Comparison of ENCODE assay signal across 24 mouse cellular contexts in the genomic region with DNA sequence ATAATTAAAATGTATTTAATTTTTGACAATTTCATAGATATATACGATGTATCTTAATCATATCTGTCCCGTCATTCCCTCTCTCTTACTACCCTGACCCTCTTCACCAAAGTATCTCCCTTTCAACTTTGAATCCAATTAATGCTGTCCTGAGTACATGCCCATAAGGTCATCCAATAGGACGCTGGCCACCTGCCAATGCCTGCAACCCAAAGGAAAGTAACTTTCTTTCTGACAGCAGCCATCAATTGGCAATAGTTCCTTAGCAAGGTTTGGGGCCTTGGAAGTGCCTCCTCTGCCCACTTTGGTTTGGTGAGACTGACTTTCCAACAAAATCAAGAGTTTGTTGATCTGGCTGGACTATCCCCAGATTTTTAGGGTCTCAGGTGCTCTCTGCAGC. TPM values are rescaled to one million over a fixed set of nuclear protein-coding genes. Genes with fewer than 3 reads are reported as not detected.
DNase-seq lines count a peak whose midpoint lies in the region; ATAC-seq and TF ChIP-seq lines count a peak whose summit lies in the region.
"Had no signal": no experiment of that assay in that cellular context is flagged by ENCODE, and none has a peak within 500 bp of the region (broad histone marks: within the 10 kb centered on the region; RNA-seq: fewer than 3 reads in every experiment).

No protein-coding gene starts in this region.

- no peak overlapping the region for H3K4me3 ChIP-seq in heart, adult 2 months
- no peak overlapping the region for H3K4me3 ChIP-seq in heart, embryonic 12.5 days
- no peak overlapping the region for H3K4me3 ChIP-seq in kidney, embryonic 15.5 days (replicated peaks)
- H3K4me3 ChIP-seq in brown adipose tissue, adult 24 weeks (ENCODE audit: insufficient read depth, low read depth, low read length) = no peak overlapping the region
- H3K4me3 ChIP-seq: forebrain, embryonic 10.5 days; limb, embryonic 12.5 days; lung, embryonic 15.5 days; megakaryocyte, embryonic 14.5 days; midbrain, embryonic 13.5 days had no signal

- H3K79me2 ChIP-seq in heart, adult 2 months (replicated peaks; ENCODE audit: control insufficient read depth, insufficient read depth, low read length) = no peaks in the 10 kb centered on the region

- no peak for TF ChIP-seq EP300 in heart, adult 2 months (IDR thresholded peaks at IDR 0.05; ENCODE audit: insufficient read depth, low read depth, low read length)

- peaks cover 4% of the 10 kb centered on the region; the same call in 1 of the 2 replicates for H3K4me1 ChIP-seq in heart, adult 2 months (ENCODE audit: control insufficient read depth, insufficient read depth, low read length)
- H3K4me1 ChIP-seq in heart, embryonic 12.5 days (replicated peaks) = 0 out of 2 replicates have a peak, but pooled peaks cover 4% of the 10 kb centered on the region
- H3K4me1 ChIP-seq in kidney, embryonic 15.5 days = no peaks in the 10 kb centered on the region
- H3K4me1 ChIP-seq in brown adipose tissue, adult 24 weeks (ENCODE audit: control insufficient read depth, insufficient read depth, insufficient read length, low read length) = peaks cover 4% of the 10 kb centered on the region
- H3K4me1 ChIP-seq: forebrain, embryonic 10.5 days; limb, embryonic 12.5 days; lung, embryonic 15.5 days; midbrain, embryonic 13.5 days had no signal

- no peak overlapping the region for H3K9ac ChIP-seq in heart, adult 2 months (ENCODE audit: low read depth, low read length)
- no peak overlapping the region for H3K9ac ChIP-seq in heart, embryonic 12.5 days
- H3K9ac ChIP-seq in kidney, embryonic 15.5 days = no peak overlapping the region
- H3K9ac ChIP-seq: hindbrain, embryonic 14.5 days; limb, embryonic 12.5 days; liver, embryonic 14.5 days; lung, embryonic 15.5 days; midbrain, embryonic 13.5 days had no signal

- no peak for TF ChIP-seq CTCF in heart, adult 2 months (IDR thresholded peaks at IDR 0.05)

- WGBS in heart, adult 2 months = 71% methylated on average over 3 of the region's 3 CpGs
- 91% methylated on average over 3 of the region's 3 CpGs for WGBS in heart, embryonic 12.5 days
- WGBS in kidney, embryonic 15.5 days = 84% methylated on average over 3 of the region's 3 CpGs

- no peak for TF ChIP-seq POLR2A in heart, adult 2 months (IDR thresholded peaks at IDR 0.05; ENCODE audit: insufficient read depth, low read depth, low read length)

- ATAC-seq in heart, embryonic 12.5 days (ENCODE audit: insufficient number of reproducible peaks, low FRiP score) = no peak
- ATAC-seq in kidney, embryonic 15.5 days (replicated peaks; ENCODE audit: low FRiP score) = no peak
- ATAC-seq: CD4-positive, CD25-positive, alpha-beta regulatory T cell, adult 4 months; forebrain, embryonic 16.5 days; inflammation-experienced regulatory T-cells, adult 6 months; midbrain, embryonic 13.5 days had no signal

- intact Hi-C loops in heart, adult 2 months (cut with DNase I) = no loop called here

- H3K9me3 ChIP-seq in heart, embryonic 12.5 days (replicated peaks) = no peaks in the 10 kb centered on the region
- H3K9me3 ChIP-seq in kidney, embryonic 15.5 days (replicated peaks) = no peaks in the 10 kb centered on the region
- H3K9me3 ChIP-seq: forebrain, embryonic 10.5 days; limb, embryonic 12.5 days; lung, embryonic 15.5 days; megakaryocyte, embryonic 14.5 days; midbrain, embryonic 13.5 days had no signal

- H3K27me3 ChIP-seq in heart, adult 2 months (ENCODE audit: control insufficient read depth, insufficient read depth, low read length) = no peaks in the 10 kb centered on the region
- no peaks in the 10 kb centered on the region for H3K27me3 ChIP-seq in heart, embryonic 12.5 days (replicated peaks)
- no peaks in the 10 kb centered on the region for H3K27me3 ChIP-seq in kidney, embryonic 15.5 days
- H3K27me3 ChIP-seq: limb, embryonic 12.5 days; lung, embryonic 15.5 days; megakaryocyte, embryonic 14.5 days; midbrain, embryonic 13.5 days had no signal

- no peak overlapping the region for H3K4me2 ChIP-seq in heart, embryonic 12.5 days
- H3K4me2 ChIP-seq in kidney, embryonic 15.5 days = no peak overlapping the region
- H3K4me2 ChIP-seq: heart, embryonic 11.5 days; hindbrain, embryonic 14.5 days; limb, embryonic 12.5 days; lung, embryonic 15.5 days; midbrain, embryonic 13.5 days had no signal

- peaks cover 2% of the 10 kb centered on the region; the same call in 1 of the 2 replicates for H3K36me3 ChIP-seq in heart, adult 2 months (ENCODE audit: control insufficient read depth, insufficient read depth, low read length)
- no peaks in the 10 kb centered on the region for H3K36me3 ChIP-seq in heart, embryonic 12.5 days
- no peaks in the 10 kb centered on the region for H3K36me3 ChIP-seq in kidney, embryonic 15.5 days
- H3K36me3 ChIP-seq: forebrain, embryonic 10.5 days; limb, embryonic 12.5 days; lung, embryonic 15.5 days; midbrain, embryonic 13.5 days had no signal

- DNase-seq in adrenal gland, postnatal 25 days = peak; percentile 47
- no peak for DNase-seq in adrenal gland, adult 2 months
- peak in 1 of 2 experiments; percentile 44 for DNase-seq in heart, adult 2 months
- DNase-seq in kidney, postnatal 14 days = peak; percentile 22
- DNase-seq: cerebellum, adult 11-12 months; gastrocnemius, postnatal 25 days; lung, postnatal 36 days; right cerebral cortex, postnatal 25 days; spleen, adult 18-20 months had no signal

- peak overlapping the region; percentile 34; the same call in 1 of the 2 replicates for H3K27ac ChIP-seq in heart, adult 2 months
- no peak overlapping the region for H3K27ac ChIP-seq in heart, embryonic 12.5 days (ENCODE audit: poor library complexity, severe bottlenecking)
- H3K27ac ChIP-seq in kidney, embryonic 15.5 days = no peak overlapping the region
- peak overlapping the region; percentile 29 for H3K27ac ChIP-seq in brown adipose tissue, adult 24 weeks (replicated peaks; ENCODE audit: low read depth, low read length)
- H3K27ac ChIP-seq: forebrain, embryonic 10.5 days; hindbrain, embryonic 14.5 days; kidney, postnatal 0 days; limb, embryonic 12.5 days; liver, embryonic 14.5 days; lung, embryonic 15.5 days; midbrain, embryonic 13.5 days had no signal

RNA-seq across cellular contexts. Expression of gene Clic5, which starts 18.1 kb away (rescaled TPM):
- 13.4 and 14.4 TPM in 2 replicates for total RNA-seq in adrenal gland, postnatal 25 days (2021)
- 10 to 100 TPM; 18.6 to 25.3 TPM for total RNA-seq in adrenal gland, adult 2 months (2021)
- polyA plus RNA-seq in adrenal gland, adult 2 months (2012; rRNA removed) = 1.3 and 1.5 TPM in 2 replicates
- total RNA-seq in heart, adult 2 months (2021) = 100 to 1,000 TPM; 128 to 171 TPM
- 33.2 and 61.4 TPM in 2 replicates for polyA plus RNA-seq in heart, adult 2 months (2012; rRNA removed)
- 10.2 and 10.6 TPM in 2 replicates for polyA plus RNA-seq in heart, embryonic 12.5 days (2016; fragmentation: Nextera tagmentation; extraction: Ambion mirVana)
- polyA plus RNA-seq in kidney, embryonic 15.5 days (2015; fragmentation: Nextera tagmentation; extraction: Ambion mirVana) = 7.5 and 7.6 TPM in 2 replicates
- polyA plus RNA-seq in brown adipose tissue, adult 24 weeks (2012; ENCODE audit: insufficient read depth, insufficient read length, missing spikeins) = 89.1 and 108 TPM in 2 replicates

Comparison
In these comparisons a context has a peak if more than half of its experiments do, and no peak if none do; other contexts are left out.
1. H3K27ac ChIP-seq: peak in heart, adult 2 months (single experiment) and brown adipose tissue, adult 24 weeks (single experiment); none in heart, embryonic 12.5 days (single experiment) and kidney, embryonic 15.5 days (single experiment).